ENCODE assay signal across 18 mouse cellular contexts in the genomic region with DNA sequence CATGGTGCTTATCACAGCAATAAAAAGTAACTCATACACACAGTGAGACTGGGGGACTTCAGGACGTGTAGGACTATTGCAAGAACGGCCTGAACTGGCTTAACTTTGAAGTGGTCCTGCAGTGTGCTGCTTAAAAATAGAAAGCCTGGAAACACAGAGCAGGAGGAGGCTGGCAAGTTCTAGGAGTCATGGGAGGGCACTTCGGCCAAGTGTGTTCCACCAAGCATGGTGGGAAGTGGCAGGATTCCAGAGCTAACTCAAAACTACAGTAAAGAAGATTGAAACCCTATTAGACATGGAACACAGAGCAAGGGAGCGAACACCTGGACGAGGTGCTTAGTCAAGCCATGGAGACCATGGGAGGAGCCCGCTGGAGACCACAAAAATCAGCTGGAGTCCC. TPM values are rescaled to one million over a fixed set of nuclear protein-coding genes. Genes with fewer than 3 reads are reported as not detected.
DNase-seq lines count a peak whose midpoint lies in the region; ATAC-seq and TF ChIP-seq lines count a peak whose summit lies in the region.
"Had no signal": no experiment of that assay in that cellular context is flagged by ENCODE, and none has a peak within 500 bp of the region (broad histone marks: within the 10 kb centered on the region; RNA-seq: fewer than 3 reads in every experiment).

No protein-coding gene starts in this region.

- H3K27me3 ChIP-seq in lung, embryonic 16.5 days (ENCODE audit: control insufficient read depth, insufficient read depth, low read depth, low read length), result no peaks in the 10 kb centered on the region
- H3K27me3 ChIP-seq in heart, embryonic 16.5 days (ENCODE audit: control insufficient read depth, insufficient read depth, low read length), result no peaks in the 10 kb centered on the region
- H3K27me3 ChIP-seq: liver, embryonic 12.5 days had no signal

- TF ChIP-seq CTCF in lung, adult 2 months (IDR thresholded peaks at IDR 0.05; ENCODE audit: insufficient read depth, low read length), result no peak

- WGBS in lung, embryonic 16.5 days, result 69% methylated on average over 6 of the region's 6 CpGs
- WGBS in lung, adult 2 months, result 69% methylated on average over 6 of the region's 6 CpGs
- 63% methylated on average over 6 of the region's 6 CpGs for WGBS in heart, embryonic 16.5 days

- no peaks in the 10 kb centered on the region for H3K9me3 ChIP-seq in lung, embryonic 16.5 days (ENCODE audit: control insufficient read depth, low read length)
- H3K9me3 ChIP-seq in heart, embryonic 16.5 days (replicated peaks; ENCODE audit: control insufficient read depth, low read length), result no peaks in the 10 kb centered on the region
- H3K9me3 ChIP-seq: limb, embryonic 10.5 days; liver, embryonic 12.5 days had no signal

- H3K4me3 ChIP-seq in lung, embryonic 16.5 days (ENCODE audit: low read length), result no peak overlapping the region
- no peak overlapping the region for H3K4me3 ChIP-seq in lung, adult 2 months (replicated peaks; ENCODE audit: extremely low read depth, low read depth, low read length)
- H3K4me3 ChIP-seq in heart, embryonic 16.5 days (ENCODE audit: low read length), result no peak overlapping the region
- H3K4me3 ChIP-seq: erythroblast, embryonic 14.5 days; limb, embryonic 10.5 days; liver, embryonic 12.5 days had no signal

- TF ChIP-seq POLR2A in lung, adult 2 months (IDR thresholded peaks at IDR 0.05; ENCODE audit: borderline replicate concordance, extremely low read depth, low read depth, low read length), result no peak

- peaks cover 9% of the 10 kb centered on the region for H3K4me1 ChIP-seq in lung, embryonic 16.5 days (replicated peaks; ENCODE audit: control insufficient read depth, insufficient read depth, low read length)
- no peaks in the 10 kb centered on the region; the same call in 1 of the 2 replicates for H3K4me1 ChIP-seq in lung, adult 2 months (ENCODE audit: control insufficient read depth, insufficient read depth, low read length)
- H3K4me1 ChIP-seq in heart, embryonic 16.5 days (ENCODE audit: control insufficient read depth, insufficient read depth, low read length), result peaks cover 22% of the 10 kb centered on the region

- no peak overlapping the region for H3K9ac ChIP-seq in lung, embryonic 16.5 days (ENCODE audit: low read length)
- H3K9ac ChIP-seq in heart, embryonic 16.5 days (ENCODE audit: low read length), result no peak overlapping the region
- H3K9ac ChIP-seq: liver, embryonic 12.5 days had no signal

- H3K4me2 ChIP-seq in lung, embryonic 16.5 days (ENCODE audit: low read depth, low read length), result no peak overlapping the region
- no peak overlapping the region for H3K4me2 ChIP-seq in heart, embryonic 16.5 days (ENCODE audit: low read depth, low read length)
- H3K4me2 ChIP-seq: liver, embryonic 12.5 days had no signal

- H3K27ac ChIP-seq in lung, embryonic 16.5 days (ENCODE audit: low read length), result peak overlapping the region; percentile 10; the same call in 1 of the 2 replicates
- H3K27ac ChIP-seq in heart, embryonic 16.5 days (ENCODE audit: low read length), result peak overlapping the region; percentile 79
- H3K27ac ChIP-seq: limb, embryonic 10.5 days; liver, embryonic 12.5 days had no signal

- ATAC-seq in lung, embryonic 16.5 days (ENCODE audit: low read depth), result no peak
- peak; percentile 85 for ATAC-seq in heart, embryonic 16.5 days (replicated peaks; ENCODE audit: extremely low read depth, insufficient read depth, low FRiP score)
- ATAC-seq: forebrain, embryonic 16.5 days; liver, embryonic 12.5 days had no signal

- DNase-seq in lung, adult 2 months, result no peak
- peak; percentile 41 to 47 for DNase-seq in kidney, adult 8-10 months
- peak; percentile 48 to 65 for DNase-seq in kidney, postnatal 36 days
- no peak for DNase-seq in thymus, adult 18-20 months
- DNase-seq in frontal cortex, postnatal 10 days (ENCODE audit: low spot score in 2 of 2), result no peak
- no peak for DNase-seq in adipocyte (ENCODE audit: low spot score)
- DNase-seq: adrenal gland, postnatal 14 days; cerebellum, adult 2 months; gastrocnemius, postnatal 10 days; lung, postnatal 14 days; right cerebral cortex, adult 18-20 months; thymus, adult 2 months had no signal

- no peaks in the 10 kb centered on the region for H3K36me3 ChIP-seq in lung, embryonic 16.5 days (ENCODE audit: control insufficient read depth, insufficient read depth, low read length)
- H3K36me3 ChIP-seq in heart, embryonic 16.5 days (ENCODE audit: control insufficient read depth, insufficient read depth), result no peaks in the 10 kb centered on the region
- H3K36me3 ChIP-seq: limb, embryonic 10.5 days; liver, embryonic 12.5 days had no signal

RNA-seq across cellular contexts. Expression of a gene that starts 14.6 kb away (rescaled TPM):
- polyA plus RNA-seq in lung, embryonic 16.5 days (2015; fragmentation: Nextera tagmentation; extraction: Ambion mirVana), result 36.3 and 36.9 TPM in 2 replicates
- 17.6 and 23.8 TPM in 2 replicates for polyA plus RNA-seq in lung, adult 2 months (2012; rRNA removed)
- 21.7 and 24.4 TPM in 2 replicates for polyA plus RNA-seq in heart, embryonic 16.5 days (2015; fragmentation: Nextera tagmentation; extraction: Ambion mirVana)

Comparison
In these comparisons a context has a peak if more than half of its experiments do, and no peak if none do; other contexts are left out.
1. DNase-seq: peak in kidney, adult 8-10 months (2 of 2) and kidney, postnatal 36 days (2 of 2); none in lung, adult 2 months (single experiment), thymus, adult 18-20 months (0 of 2), frontal cortex, postnatal 10 days (0 of 2) and adipocyte (single experiment).